Mouse (Mus musculus) embryonic fibroblast, embryonic 13.5 days (primary cell): ENCODE results near the gene Tpcn1.

ENCODE experiments used
- CTCF ChIP-seq: IDR thresholded peaks from 2 replicates; pipeline ENCODE4 v1.5.1; 2011; ENCODE audit warnings: mild to moderate bottlenecking, control low read depth, low read length, moderate library complexity, borderline replicate concordance; ENCODE audit not compliant: insufficient read depth
- POLR2A ChIP-seq: IDR thresholded peaks from 2 replicates; pipeline ENCODE4 v1.6.1; 2011; ENCODE audit warnings: low read depth, mild to moderate bottlenecking, control low read depth, low read length, moderate library complexity

- TF ChIP-seq CTCF (peak; percentile 55; the same call in 1 of the 2 replicates), POLR2A (no peak)
These were observed 2.0 kb upstream of the Tpcn1 start for GRCm38 (mm10) chr5:120590356-120591010.
